Mouse (Mus musculus) urinary bladder, postnatal 14 days (tissue): ENCODE results near the gene Ubc.

ENCODE experiments used
- DNase-seq: peaks from one replicate; pipeline ENCODE4 v3.0.0; 2021; ENCODE audit warnings: low spot score

Ubc gene

DNA sequence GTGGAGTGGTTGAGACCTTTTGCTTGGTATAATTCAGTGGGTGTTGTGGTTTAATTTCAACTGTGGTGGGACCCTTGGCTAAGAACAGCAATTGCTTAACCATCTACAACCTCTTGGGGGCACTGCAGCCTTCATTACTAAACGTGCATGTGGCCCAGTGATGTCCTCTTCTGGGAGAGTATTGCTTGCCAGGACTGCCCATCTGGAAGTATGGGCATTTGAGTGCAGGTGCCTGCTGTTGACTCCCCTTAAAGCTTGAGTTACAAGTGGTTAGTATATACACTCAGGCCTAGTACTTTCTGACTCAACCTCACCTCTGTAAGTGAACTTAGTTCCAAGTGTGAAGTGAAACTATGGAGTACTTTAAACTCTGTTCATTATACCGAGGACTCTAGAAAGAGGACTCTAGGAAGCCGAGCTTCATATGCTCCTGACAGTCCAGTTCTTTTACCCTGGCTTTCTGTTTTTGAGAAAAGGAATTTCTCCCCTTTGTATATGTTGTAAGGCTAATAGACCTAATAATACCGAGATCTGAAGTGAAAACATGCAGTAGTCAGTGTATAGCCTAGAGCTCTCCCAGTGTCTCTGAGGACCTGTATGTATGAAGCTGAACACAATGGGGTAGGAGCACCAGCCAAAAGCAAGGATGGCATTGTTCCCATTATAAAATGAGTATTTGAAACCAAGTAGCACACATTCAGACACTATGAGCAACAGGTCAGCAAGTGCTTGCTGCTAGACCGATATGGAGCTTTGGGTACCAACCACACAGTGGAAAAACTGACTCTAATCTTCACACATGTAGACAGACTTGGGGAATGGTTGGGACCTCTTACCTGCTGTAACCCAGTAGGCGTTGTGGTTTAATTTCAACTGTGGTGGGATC, 7.1 kb downstream of the Ubc start:
- no peak for DNase-seq

GRCm38 (mm10) chr5:125381954-125382672, 7.9 kb downstream of the Ubc start:
- DNase-seq, result no peak

DNA sequence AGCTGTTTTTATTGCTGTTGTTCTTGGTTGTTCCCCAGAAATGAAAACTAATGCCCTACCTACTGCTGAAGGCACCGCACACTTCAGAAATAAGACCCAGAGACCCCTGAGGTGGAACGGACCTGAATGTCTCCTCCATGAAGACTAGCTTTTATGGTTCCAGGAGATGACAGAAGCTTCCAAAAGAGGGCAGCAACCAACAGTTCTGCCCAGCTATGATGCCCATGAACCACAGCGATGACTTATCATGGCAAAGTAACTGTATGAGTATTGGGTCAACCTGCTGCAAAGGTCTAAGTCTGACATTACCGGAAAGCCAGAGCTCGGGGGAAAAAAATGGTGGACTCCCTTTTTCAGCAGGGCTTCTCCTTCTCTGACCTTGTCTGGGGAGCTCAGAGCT, 11.1 kb downstream of the Ubc start:
- DNase-seq, result no peak

DNA sequence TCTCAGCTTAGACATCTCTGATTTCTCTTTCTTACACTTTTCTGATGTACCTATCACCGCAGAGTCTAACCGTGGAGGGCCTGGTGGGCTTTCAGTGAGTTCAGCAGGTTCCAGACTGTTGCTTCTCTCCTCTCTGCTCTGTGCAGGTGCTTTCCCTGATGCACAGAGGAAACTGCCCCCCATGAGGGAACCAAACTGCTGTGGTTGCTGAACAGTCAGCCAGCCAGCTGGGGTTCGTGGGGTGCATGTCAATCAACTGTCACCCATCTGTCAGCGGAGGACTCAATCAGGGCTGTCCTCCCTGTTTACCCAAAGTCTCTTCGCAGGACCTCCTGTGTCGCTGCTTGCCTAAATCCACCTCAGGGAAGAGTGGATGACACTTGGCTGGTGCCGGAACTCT, 12.8 kb downstream of the Ubc start:
- DNase-seq, result no peak

GRCm38 (mm10) chr5:125375871-125376270, 14.1 kb downstream of the Ubc start:
- DNase-seq, result no peak

- no peak for DNase-seq
These were observed 18.0 kb downstream of the Ubc start for GRCm38 (mm10) chr5:125372027-125372426.

- DNase-seq, result no peak
These were observed 18.9 kb downstream of the Ubc start for GRCm38 (mm10) chr5:125370950-125371693.

DNA sequence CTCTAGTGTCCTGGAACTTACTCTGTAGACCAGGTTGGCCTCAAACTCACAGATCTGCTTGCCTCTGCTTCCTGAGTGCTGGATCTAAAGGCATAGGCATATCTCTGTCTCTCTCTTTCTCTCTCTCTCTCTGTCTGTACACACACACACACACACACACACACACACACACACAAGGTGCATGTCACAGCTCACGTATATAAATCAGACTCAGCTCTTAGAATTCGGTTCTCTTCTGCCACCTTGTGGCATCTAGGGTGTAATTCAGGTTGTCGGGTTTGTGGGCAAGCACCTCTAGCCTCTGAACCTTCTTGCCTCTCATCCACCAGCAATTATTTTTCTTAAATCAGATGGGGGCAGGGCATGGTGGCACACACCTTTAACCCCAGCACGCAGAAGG, 21.4 kb downstream of the Ubc start:
- DNase-seq, result peak; percentile 64

GRCm38 (mm10) chr5:125368156-125368555, 21.8 kb downstream of the Ubc start:
- DNase-seq, result no peak

DNA sequence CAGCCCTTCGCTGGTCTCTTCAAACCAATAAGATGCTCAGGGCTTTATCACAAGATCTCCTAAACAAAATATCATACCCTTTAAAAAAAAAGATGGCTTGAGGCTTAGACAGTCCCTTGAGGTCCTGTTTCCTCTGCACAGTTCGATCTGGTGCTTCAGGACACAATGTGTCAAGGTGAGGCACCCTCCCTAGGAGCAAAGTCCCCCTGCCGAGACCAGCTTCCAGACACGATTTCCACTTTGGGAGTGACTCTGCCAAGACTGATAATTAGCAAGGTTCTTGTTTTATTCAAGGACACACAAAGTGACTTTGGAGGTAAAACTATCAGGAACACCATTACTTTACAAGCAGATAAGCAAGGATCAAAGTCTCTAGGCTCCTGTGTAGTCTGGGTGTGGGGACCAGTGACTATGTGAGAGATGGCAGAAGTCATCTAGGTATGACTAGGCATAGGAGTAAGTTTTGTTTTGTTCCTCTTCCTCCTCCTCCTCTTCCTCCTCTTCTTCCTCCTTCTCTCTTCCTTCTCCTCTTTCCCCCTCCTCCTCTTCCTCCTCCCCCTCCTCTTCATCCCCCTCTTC, 25.1 kb downstream of the Ubc start:
- DNase-seq, result no peak

DNA sequence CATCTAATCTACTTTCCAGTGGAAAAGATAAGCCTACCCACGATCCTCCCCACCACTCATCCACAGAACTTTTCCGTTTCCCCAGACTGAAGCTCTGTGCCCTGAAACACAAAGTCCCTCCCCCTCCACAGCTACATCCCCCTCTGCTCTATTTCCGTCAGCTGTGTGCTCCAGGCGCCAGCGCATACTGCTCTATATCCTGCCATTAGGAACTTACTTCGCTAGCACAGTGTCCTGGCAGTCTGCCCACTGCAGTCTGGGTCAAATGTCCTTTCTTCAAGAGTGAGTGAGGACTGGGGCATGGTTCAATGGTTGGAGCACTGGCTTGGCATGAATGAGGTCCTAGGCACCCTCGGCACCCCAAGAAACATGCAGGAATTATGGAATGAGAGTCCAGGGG, 26.1 kb downstream of the Ubc start:
- DNase-seq, result peak; percentile 43

GRCm38 (mm10) chr5:125360981-125361510, 29.0 kb downstream of the Ubc start:
- DNase-seq, result no peak

DNA sequence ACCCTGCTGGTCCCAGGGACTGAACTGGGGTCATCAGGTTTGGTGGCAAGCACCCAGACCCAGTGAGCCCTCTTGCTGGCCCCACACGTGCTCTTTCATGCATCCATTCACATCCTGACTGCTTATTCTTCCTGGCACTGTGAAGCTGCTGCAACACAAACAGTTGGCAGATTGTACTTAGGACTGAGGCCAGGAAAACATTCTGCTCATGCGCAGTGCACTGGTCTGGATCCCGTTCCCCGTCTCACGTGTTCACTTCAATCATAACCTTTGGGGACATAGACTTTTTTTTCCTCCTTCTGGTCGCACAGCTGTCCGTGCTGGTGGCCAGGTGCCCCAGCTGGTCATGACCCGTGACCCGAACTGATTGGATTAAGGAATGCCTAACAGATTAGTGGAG, 29.4 kb downstream of the Ubc start:
- no peak for DNase-seq

DNA sequence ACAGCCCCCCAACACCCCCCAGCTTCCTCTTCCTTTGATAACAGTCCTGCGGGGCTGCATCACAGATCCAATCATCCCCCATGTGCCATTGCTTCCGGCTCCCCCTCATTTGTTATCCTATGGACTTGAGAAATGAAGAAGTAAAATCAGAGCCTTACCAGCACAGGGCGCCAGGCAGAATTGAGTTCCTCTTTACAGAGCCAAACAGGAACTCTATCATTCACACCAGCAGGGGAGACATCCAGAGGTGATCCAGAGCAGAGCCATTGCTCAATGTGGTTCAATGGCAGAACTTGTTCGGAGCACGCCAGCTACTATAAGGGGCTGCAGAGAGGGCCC, 31.8 kb downstream of the Ubc start:
- no peak for DNase-seq

- no peak for DNase-seq
These were observed 32.3 kb downstream of the Ubc start for GRCm38 (mm10) chr5:125357543-125358269.

DNA sequence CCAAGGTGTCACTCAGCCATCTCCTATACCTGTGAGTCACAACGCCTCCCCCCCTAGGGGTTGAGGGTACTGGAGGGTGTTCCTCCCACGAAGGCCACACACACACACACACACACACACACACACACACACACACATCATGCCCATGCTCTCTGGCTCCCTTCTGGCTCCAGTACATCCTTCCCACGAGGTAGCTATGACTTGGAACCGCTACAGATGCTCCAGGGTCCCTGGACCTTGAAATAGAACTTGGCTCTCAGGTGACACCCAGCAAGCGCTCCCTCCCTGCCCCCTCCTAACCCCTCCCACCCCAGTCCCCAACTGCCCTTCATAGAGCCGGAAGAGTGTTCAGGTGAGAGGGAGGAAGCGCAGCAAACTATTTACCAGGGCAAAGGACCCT, 34.4 kb downstream of the Ubc start:
- DNase-seq, result no peak

DNA sequence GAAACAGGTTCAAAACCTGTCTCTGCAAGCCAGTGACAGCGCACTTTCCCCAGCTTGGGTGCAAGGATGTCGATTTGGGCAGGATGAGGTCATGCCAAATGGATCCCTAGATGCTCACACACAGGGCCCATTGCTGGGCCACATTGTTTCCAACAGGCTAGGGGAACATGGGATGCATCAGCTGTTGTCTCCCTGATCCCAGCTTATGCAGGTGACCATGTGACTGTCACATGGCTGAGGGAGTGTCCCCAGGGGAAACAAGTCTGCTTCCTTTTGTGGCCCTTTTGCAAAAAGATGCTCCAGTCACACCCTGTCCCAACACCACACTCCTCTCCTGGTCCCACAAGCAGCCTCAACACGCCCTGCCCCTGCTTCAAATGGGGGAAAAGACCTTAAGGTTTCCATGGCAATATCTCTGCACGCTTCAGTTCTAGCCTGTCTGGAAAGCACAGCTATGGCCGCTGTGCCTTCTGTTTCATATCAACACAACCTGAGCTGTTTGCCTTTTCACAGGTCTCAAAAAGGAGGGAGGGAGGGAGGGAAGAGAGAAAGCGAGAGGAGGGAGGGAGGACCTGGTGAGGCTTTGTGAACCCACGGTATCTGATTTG, 35.0 kb downstream of the Ubc start:
- no peak for DNase-seq

GRCm38 (mm10) chr5:125352781-125353294, 37.2 kb downstream of the Ubc start:
- no peak for DNase-seq

DNA sequence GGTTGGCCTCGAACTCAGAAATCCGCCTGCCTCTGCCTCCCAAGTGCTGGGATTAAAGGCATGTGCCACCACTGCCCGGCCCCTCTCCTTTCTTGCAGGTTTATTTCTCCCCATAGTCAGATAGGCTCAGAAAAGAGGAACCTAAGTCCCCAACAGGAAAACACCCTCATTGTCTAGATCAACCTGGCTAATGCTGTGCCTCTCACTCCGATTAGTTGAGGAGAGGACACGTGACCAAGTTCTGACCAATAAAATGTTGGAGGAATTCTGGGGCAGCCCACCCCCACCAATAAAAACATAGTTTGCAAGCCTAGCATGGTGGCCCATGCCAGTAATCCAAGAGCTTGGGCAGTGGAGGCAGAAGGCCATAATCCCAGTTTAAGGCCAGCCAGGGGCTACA, 38.1 kb downstream of the Ubc start:
- DNase-seq, result no peak

GRCm38 (mm10) chr5:125351057-125351456, 38.9 kb downstream of the Ubc start:
- DNase-seq, result no peak

GRCm38 (mm10) chr5:125349391-125349790, 40.6 kb downstream of the Ubc start:
- no peak for DNase-seq
